Mouse (Mus musculus) common myeloid progenitor, adult 5-6 weeks (primary cell): ENCODE data around the gene Mrpl4. TPM values are rescaled to one million over a fixed set of nuclear protein-coding genes. Genes with fewer than 3 reads are reported as not detected.

Experiments used
- ATAC-seq: replicated peaks from 2 replicates; pipeline ENCODE4 v1.8.0; 2016; ENCODE audit warnings: low read depth, mild to moderate bottlenecking, moderate TSS enrichment, inconsistent platforms; ENCODE audit not compliant: poor library complexity, severe bottlenecking
- total RNA-seq: library from RNA; stranded (forward); fragments of 200-1000, 187-1606 nt; gene quantifications from 2 replicates; pipeline ENCODE4 v1.2.3, GENCODE M21; 2017

Gene Mrpl4
- total RNA-seq, 1 experiment from 2014 or later, result 35.8 TPM

DNA sequence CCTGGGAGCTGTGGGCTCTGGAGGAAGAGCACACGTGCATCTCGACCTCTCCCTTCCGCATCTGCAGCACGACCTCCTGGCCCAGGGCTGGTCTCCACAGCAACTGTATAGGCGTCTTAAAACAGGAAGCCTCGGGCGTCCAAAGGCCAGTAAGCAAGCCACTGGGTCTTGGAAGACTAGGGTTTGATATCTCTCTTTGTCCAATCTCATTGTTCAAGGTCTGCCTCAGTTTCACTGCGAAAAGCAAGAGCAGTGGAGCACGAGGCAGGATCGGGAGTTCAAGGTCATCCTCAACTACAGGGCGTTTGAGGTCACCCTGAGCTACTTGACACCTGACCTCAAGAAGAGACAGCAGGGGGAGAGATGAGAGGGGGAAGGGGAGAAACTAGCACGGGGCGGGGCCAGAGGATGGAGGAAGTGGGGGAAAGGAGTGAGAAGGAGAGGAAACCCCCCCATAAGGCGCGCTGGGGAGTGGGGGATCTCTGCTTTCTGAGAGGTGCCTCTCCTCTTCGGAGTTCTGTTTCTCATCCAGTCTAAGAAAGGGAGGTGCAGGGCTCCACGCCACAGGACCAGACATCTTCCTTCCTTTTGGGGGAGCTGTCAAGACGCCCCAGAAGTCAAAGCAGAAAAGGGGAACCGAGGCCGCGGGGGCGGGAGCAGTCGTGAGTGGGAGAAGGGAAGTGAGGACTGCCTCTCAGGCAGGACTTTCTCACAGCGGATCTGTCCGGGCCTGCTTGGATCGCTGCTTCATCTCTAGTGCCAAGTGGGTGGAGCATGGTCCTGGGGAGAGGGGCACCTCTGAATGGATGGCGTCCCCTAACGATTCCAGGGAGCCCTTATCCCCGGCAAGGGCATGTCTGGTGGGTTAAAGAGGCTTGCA is 12.4 kb downstream of the Mrpl4 start:
- ATAC-seq, result peak; percentile 75

DNA sequence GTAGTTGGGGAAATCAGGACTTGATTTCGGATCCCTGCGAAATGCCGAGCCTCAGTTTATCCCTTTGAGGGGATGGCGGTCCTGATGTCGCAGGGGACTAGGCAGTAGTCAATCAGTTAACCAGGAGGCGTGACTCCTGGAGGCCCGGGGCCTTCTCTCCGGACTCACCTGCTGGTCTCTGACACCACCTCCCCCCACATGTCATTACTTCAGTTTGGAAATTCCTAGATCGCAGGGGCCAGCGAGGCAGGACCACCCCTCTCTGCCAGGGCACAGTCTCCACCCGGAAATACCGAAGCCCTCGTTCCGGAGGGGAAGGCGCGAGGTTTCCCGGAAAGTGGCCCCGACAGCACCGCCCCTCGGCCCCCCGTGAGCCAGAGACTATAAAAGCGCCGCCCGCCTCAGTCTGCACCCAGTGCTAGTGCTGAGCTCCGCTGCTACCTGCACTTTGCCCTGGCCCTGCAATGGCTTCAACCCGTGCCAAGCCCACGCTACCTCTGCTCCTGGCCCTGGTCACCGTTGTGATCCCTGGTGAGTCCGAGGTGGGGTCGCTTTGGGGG is 13.1 kb downstream of the Mrpl4 start, which contains the start of gene Icam1:
Gene Icam1 (plus strand): TSS at position 415 of the 560 bp plus-strand sequence.
- peak; percentile 48 for ATAC-seq

GRCm38 (mm10) chr9:21016331-21017176 is 14.0 kb downstream of the Mrpl4 start:
- ATAC-seq, result 0 out of 2 replicates have a peak, but pooled peaks have one; percentile 9

GRCm38 (mm10) chr9:21017177-21017575 is 14.6 kb downstream of the Mrpl4 start:
- 0 out of 2 replicates have a peak, but pooled peaks have one; percentile 9 for ATAC-seq

DNA sequence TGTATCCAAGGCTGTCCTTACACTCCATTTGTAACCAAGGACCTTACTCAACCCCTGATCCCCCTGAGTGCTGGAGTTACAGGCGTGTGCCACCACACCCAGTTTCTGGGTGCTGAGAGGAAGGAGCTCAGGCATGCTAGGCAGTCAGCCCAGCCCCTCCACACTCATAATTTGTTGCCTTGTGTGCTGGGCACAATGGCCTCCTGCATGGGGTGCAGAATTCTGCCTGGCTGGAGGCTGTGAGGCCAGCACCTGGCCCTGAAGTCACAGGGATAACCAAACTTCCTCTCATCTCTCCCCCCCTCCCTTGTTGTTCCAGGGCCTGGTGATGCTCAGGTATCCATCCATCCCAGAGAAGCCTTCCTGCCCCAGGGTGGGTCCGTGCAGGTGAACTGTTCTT is 16.1 kb downstream of the Mrpl4 start:
- ATAC-seq, result no peak

- no peak for ATAC-seq
These were observed 18.8 kb downstream of the Mrpl4 start for GRCm38 (mm10) chr9:21021363-21021762.

GRCm38 (mm10) chr9:21022288-21022687 is 19.8 kb downstream of the Mrpl4 start:
- ATAC-seq, result no peak

GRCm38 (mm10) chr9:21022726-21023125 is 20.2 kb downstream of the Mrpl4 start:
- no peak for ATAC-seq

DNA sequence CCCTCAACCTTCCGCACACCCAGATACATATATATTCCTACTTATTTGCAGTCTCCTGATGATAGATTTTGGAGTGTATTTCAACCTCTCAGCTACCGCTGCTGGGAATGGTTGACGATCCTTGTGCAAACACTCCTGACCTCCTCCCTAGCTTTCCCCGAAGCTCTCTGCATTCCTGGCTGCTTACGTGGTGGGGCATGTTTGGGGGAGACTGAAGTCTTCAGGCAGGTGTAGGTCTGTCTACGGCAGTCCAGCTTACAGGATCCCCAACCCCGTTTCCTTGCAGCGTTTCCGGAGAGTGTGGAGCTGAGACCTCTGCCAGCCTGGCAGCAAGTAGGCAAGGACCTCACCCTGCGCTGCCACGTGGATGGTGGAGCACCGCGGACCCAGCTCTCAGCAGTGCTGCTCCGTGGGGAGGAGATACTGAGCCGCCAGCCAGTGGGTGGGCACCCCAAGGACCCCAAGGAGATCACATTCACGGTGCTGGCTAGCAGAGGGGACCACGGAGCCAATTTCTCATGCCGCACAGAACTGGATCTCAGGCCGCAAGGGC is 22.8 kb downstream of the Mrpl4 start:
- no peak for ATAC-seq

GRCm38 (mm10) chr9:21026849-21027248 is 24.3 kb downstream of the Mrpl4 start:
- ATAC-seq, result no peak

DNA sequence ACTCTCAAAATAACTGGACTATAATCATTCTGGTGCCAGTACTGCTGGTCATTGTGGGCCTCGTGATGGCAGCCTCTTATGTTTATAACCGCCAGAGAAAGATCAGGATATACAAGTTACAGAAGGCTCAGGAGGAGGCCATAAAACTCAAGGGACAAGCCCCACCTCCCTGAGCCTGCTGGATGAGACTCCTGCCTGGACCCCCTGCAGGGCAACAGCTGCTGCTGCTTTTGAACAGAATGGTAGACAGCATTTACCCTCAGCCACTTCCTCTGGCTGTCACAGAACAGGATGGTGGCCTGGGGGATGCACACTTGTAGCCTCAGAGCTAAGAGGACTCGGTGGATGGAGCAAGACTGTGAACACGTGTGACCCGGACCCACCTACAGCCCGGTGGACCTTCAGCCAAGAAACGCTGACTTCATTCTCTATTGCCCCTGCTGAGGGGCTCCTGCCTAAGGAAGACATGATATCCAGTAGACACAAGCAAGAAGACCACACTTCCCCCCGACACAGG is 25.3 kb downstream of the Mrpl4 start:
- ATAC-seq, result no peak

- no peak for ATAC-seq
These were observed 26.1 kb downstream of the Mrpl4 start for GRCm38 (mm10) chr9:21028560-21029110.

DNA sequence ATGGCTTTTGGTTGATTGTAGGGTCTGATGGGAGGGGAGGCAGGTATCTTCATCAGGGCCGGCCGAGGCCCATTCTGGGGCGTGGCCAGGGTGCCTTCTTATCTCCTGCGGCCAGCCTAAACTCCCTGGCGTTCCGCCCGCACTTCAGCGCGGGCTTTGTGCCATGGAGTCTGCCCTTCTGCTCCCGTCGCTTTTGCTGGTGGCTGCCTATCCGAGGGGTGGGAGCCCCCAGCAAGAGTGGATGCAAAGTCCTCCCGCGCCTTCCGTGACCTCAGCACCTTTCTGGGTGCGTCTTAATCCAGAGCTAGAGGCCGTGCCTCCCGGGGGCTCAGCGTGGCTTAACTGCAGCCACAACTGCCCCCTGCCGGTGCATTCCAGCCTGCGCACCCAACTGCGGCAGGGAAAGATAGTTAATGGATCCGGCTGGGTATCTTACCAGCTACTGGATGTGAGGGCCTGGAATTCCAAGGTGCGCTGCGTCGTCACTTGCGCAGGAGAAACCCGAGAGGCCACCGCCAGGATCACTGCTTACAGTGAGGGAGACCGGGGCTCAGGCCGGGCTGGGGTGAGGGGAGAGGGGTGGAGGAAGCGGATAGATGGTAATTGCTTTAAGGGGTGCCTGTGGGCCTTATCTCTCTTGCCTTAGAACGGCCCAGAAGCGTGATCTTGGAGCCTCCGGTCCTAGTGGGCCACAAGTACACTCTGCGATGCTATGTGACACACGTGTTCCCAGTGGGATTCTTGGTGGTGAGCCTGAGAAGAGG is 26.9 kb downstream of the Mrpl4 start, which contains the start of gene Icam4:
Gene Icam4 (plus strand): TSS at position 83 of the 764 bp plus-strand sequence.
- ATAC-seq, result peak; percentile 46

DNA sequence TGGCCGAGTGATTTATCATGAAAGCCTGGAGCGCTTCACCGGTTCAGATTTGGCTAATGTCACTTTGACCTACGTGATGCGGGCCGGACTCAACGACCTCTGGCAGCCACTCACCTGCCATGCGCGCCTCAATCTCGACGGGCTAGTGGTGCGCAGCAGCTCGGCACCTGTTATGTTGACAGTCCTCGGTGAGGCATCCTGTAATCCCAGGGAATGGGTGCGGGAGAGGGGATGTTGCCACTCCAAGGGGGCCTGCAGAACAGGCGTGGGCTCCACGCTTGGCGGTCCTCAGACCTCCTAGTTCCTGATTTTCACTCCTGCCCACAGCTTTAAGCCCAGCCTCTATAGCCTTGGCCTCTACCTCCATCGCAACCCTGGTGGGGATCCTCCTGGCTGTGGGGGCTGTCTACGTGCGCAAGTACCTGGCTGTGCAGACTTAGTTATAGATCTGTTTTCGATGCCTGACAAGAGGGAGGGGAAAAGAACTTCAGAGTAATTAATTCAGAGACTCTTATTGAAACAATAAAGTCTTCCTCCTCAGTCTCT is 27.6 kb downstream of the Mrpl4 start:
- 0 out of 2 replicates have a peak, but pooled peaks have one; percentile 6 for ATAC-seq

- peak; percentile 65 for ATAC-seq
These were observed 28.3 kb downstream of the Mrpl4 start for GRCm38 (mm10) chr9:21030781-21031250.

- ATAC-seq, result peak; percentile 19
These were observed 28.8 kb downstream of the Mrpl4 start for GRCm38 (mm10) chr9:21031251-21031895.

GRCm38 (mm10) chr9:21031896-21032351 is 29.4 kb downstream of the Mrpl4 start, which contains the start of gene Icam5:
TSS of gene Icam5 (plus strand) at chr9:21032073.
- ATAC-seq, result no peak

DNA sequence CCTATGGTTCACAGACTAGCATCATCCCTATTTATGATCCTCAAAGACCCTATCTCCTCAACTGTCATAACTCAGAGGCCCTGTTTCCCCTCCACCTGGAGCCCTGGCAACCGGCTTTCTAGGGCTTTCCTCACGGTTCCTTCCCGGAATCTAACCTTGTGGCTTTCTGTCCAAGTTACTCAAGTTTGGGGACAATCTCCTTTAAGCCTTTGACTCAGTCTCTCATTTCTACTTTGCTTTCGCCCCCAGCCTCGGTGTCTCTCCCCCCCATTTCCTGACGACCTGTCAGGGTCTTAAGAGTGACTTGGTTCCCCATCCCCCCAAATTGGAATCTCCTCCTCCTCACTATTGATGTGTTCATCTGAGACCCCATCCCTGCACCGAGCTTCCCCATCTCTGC is 30.0 kb downstream of the Mrpl4 start:
- ATAC-seq, result no peak
